Mouse (Mus musculus) kidney, embryonic 15.5 days (tissue): ENCODE measurements around the gene Cdc42ep4. TPM values are rescaled to one million over a fixed set of nuclear protein-coding genes. Genes with fewer than 3 reads are reported as not detected.

ENCODE experiments used
- ATAC-seq: fragments of 200-750 bp; cut with Nextera tagmentation; replicated peaks from 2 replicates; pipeline ENCODE4 v1.8.0; 2017; ENCODE audit warnings: moderate TSS enrichment; ENCODE audit not compliant: low FRiP score
- H3K27ac ChIP-seq: fragments of 300-500 bp; sonication (generic); 2 replicates; pipeline ENCODE4 v1.5.1; 2015; ENCODE audit warnings: mild to moderate bottlenecking, inconsistent platforms
- H3K27me3 ChIP-seq: fragments of 300-500 bp; sonication (generic); 2 replicates; pipeline ENCODE4 v1.6.1; 2015; ENCODE audit warnings: inconsistent platforms
- H3K36me3 ChIP-seq: fragments of 300-500 bp; sonication (generic); 2 replicates; pipeline ENCODE4 v1.6.1; 2015; ENCODE audit warnings: inconsistent platforms
- H3K4me1 ChIP-seq: fragments of 300-500 bp; sonication (generic); 2 replicates; pipeline ENCODE4 v1.6.1; 2015; ENCODE audit warnings: inconsistent platforms
- H3K4me2 ChIP-seq: fragments of 300-500 bp; sonication (generic); 2 replicates; pipeline ENCODE4 v1.6.1; 2015; ENCODE audit warnings: moderate library complexity, mild to moderate bottlenecking, inconsistent platforms
- H3K4me3 ChIP-seq: fragments of 300-500 bp; sonication (generic); replicated peaks from 2 replicates; pipeline ENCODE4 v1.5.1; 2015; ENCODE audit warnings: mild to moderate bottlenecking, inconsistent platforms
- H3K9ac ChIP-seq: fragments of 300-500 bp; sonication (generic); 2 replicates; pipeline ENCODE4 v1.6.1; 2015; ENCODE audit warnings: mild to moderate bottlenecking, inconsistent platforms
- H3K9me3 ChIP-seq: fragments of 300-500 bp; sonication (generic); replicated peaks from 2 replicates; pipeline ENCODE4 v1.6.1; 2016; ENCODE audit warnings: inconsistent platforms
- WGBS: fragments of 180-500 bp; shearing (Covaris S2); methylation state at CpG from one replicate; pipeline ENCODE4 v1.1.7; 2015; ENCODE audit warnings: mixed read lengths; 5-methylcytosine and 5-hydroxymethylcytosine counted together
- polyA plus RNA-seq: library from polyadenylated mRNA; unstranded; fragments of >200 nt; fragmentation: Nextera tagmentation; extraction: Ambion mirVana; gene quantifications from 2 replicates; pipeline ENCODE4 v1.2.1, GENCODE M21; 2015

The Cdc42ep4 gene
- 63.7 and 66.7 TPM in 2 replicates for polyA plus RNA-seq

DNA sequence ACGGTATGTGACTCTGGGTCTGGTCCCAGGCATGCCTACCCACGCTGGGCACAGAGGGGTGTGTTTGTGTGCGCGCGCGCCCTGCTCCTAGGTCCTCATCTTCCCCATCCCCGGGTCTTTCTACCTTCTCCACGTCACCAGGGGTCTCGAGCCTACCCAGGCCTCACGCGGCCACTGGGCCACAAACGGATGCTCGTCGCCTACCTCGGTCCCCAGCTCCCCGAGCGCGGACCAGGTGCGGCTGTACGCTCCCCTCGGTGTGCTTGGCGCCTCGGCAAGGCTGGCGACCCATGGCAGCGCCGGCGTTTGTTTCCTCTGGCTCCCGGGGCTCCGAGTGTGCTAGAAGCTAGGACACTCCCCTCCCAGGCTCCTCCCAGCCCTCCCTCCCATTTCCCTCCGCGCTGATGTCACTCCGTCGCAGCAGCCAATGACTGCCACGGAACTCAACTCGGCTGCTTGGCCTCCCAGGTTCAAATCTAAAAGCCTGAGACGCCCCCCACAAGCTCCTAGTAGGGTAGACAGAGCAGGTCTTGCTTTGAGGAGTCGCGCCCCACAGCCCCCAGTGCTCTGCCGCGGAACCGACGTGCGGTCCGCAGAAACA, at the start of gene Cdc42ep4:
Gene Cdc42ep4, minus strand, starts transcription at position 398 of the 601 bp plus-strand sequence.
- H3K27ac ChIP-seq, result peak within 1 kb of the TSS; percentile 97
- H3K9ac ChIP-seq, result peak within 1 kb of the TSS; percentile 92
- H3K4me1 ChIP-seq, result peaks cover 60% of the 10 kb centered on the region
- under 1% methylated on average over 44 of the region's 44 CpGs for WGBS
- H3K36me3 ChIP-seq, result 0 out of 2 replicates have a peak, but pooled peaks cover 8% of the 10 kb centered on the region
- H3K4me3 ChIP-seq, result peak within 1 kb of the TSS; percentile 79
- H3K9me3 ChIP-seq, result no peaks in the 10 kb centered on the region
- peak within 1 kb of the TSS; percentile 77 for H3K4me2 ChIP-seq
- no peaks in the 10 kb centered on the region for H3K27me3 ChIP-seq
- ATAC-seq, result peak; percentile 87

DNA sequence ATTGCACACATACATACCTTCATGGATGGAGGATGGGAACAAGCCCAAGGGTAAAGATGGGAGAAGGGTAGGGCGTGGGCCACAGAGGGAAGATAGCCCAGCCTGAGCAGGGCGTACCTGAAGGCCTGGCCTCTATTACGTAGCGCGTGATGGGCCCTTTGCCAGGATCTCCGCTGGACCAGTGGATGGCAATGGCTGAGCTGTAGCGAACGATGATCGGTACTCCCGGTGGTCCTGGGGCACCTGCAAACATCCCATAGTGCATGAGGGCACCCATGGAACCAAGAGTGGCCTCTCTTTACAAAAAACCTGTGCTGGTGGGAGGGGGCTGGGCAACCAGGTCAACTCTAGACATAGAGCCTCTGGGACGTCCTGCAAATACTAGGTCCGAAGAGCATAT, 48.3 kb upstream of the Cdc42ep4 start:
- 94% methylated on average over 12 of the region's 12 CpGs for WGBS
- ATAC-seq, result no peak
- Histone ChIP-seq H3K9me3 (no peaks in the 10 kb centered on the region), H3K4me2 (no peak overlapping the region), H3K36me3 (no peaks in the 10 kb centered on the region), H3K27ac (no peak overlapping the region), H3K9ac (no peak overlapping the region), H3K4me1 (peaks cover 57% of the 10 kb centered on the region), H3K4me3 (no peak overlapping the region), H3K27me3 (no peaks in the 10 kb centered on the region)

DNA sequence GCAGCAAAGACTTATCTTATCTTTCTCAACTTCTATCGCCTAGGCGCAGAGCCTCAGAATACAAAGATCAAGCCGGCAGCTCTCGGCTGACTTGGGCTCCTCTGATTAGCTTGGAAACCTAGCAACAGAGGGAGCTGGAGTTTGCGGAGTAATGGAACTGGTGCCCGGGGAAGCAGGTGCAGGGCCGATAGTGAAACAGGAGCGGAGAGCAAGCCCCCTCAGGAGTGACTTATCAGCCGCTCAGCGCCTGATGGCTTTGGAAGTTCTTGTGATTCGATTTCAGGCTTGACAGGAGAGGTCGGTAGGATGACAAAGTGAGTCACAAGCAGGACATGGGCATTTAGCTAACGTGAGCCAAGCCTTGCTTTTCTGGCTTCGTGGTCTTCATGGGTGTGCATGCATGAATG, 47.4 kb upstream of the Cdc42ep4 start:
- no peak overlapping the region for H3K27ac ChIP-seq
- H3K9me3 ChIP-seq, result no peaks in the 10 kb centered on the region
- no peak overlapping the region for H3K9ac ChIP-seq
- peaks cover 57% of the 10 kb centered on the region for H3K4me1 ChIP-seq
- 58% methylated on average over 14 of the region's 14 CpGs for WGBS
- peak overlapping the region; percentile 19; the same call in 1 of the 2 replicates for H3K4me2 ChIP-seq
- no peaks in the 10 kb centered on the region for H3K27me3 ChIP-seq
- no peak for ATAC-seq
- no peaks in the 10 kb centered on the region for H3K36me3 ChIP-seq
- no peak overlapping the region for H3K4me3 ChIP-seq

DNA sequence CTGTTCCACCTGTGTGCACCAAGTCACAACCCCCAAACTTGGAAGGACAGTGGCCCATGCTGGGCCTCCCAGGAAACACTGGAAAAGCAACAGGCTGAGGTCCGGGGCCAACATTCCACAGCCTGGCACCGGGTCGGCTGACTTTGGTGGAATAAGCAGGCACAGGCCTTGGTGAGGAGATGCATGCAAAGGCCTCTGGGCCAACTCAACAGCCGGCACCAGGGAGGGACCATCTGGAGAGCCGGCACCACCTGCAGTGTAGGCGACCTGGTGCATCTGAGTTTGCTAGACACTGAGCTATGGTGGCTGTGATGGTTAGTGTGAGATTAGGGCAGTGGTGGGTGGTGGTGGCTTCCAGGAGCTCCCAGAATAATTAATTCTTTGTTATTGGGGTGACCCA, 46.3 kb upstream of the Cdc42ep4 start:
- no peaks in the 10 kb centered on the region for H3K9me3 ChIP-seq
- H3K9ac ChIP-seq, result no peak overlapping the region
- no peak for ATAC-seq
- no peak overlapping the region for H3K27ac ChIP-seq
- H3K27me3 ChIP-seq, result no peaks in the 10 kb centered on the region
- no peak overlapping the region for H3K4me2 ChIP-seq
- H3K36me3 ChIP-seq, result no peaks in the 10 kb centered on the region
- peaks cover 50% of the 10 kb centered on the region for H3K4me1 ChIP-seq
- no peak overlapping the region for H3K4me3 ChIP-seq
- 69% methylated on average over 6 of the region's 6 CpGs for WGBS

DNA sequence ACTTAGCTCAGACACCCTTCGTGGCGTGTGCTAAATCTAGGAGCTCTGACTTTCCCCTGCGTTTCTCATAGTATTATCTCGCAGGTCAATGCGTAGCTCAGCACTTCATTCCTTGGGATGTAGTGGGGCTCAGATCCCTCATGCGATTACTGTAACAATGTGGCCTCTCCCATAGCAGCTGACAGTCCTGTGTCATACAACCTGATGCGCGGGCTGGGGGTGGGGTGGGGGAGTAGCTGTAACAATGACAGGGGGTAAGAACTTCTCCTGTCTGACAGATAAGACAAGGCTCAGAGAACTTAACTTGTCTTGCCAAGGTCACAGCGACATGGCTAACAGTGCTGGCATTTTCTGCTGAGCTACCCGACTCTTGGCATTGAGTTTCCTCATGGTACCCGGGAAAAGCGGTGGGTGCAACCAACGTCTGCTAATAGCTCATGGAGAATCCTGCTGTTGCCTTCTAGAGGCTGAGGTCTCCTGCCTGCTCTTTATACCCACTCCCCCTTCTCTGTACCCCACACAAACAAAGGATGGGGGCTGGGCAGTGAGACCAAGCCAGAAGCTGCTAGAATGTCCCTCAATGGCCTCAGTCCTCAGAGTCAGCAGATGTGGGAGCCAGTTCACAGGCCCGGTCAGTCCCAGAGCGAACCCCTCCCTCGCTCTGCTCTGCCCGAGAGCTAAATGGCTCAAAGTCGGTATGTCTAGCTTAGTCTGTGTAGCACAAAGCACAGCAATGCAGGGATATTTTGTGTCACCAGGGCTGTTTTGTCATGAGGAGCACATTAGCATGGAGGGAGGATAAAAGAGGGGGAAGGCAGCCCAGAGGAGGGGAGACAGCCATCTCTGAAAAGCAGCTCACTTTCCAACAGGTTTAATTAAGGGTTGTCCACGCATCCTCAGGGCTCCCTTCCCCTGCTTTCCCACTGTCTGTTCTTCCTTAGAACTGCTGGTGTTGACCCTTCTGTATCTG, 45.6 kb upstream of the Cdc42ep4 start:
- 0 out of 2 replicates have a peak overlapping the region, but pooled peaks have one; percentile 16 for H3K27ac ChIP-seq

DNA sequence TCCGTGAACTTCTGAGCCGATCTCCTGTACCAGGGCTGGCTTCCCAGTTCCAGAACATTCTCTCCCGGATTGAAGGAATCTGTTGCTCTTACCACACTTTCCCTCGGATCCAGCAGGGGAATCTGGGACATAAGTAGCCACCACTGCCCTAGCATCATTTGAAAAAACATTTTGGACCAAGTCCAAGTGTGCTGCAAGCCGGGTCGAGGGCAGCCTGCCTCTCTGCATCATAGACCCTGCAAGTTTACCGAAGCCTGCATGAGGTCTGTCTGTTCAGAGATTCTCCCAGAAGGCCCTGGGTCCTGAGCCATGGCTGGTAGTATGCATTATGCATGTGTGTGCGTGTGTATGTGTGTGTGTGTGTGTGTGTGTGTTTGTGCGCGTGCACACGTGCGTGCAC, 44.2 kb upstream of the Cdc42ep4 start:
- H3K27me3 ChIP-seq, result no peaks in the 10 kb centered on the region
- no peak for ATAC-seq
- 83% methylated on average over 12 of the region's 12 CpGs for WGBS
- H3K9ac ChIP-seq, result no peak overlapping the region
- no peak overlapping the region for H3K4me3 ChIP-seq
- H3K36me3 ChIP-seq, result no peaks in the 10 kb centered on the region
- H3K27ac ChIP-seq, result no peak overlapping the region
- H3K9me3 ChIP-seq, result no peaks in the 10 kb centered on the region
- no peak overlapping the region for H3K4me2 ChIP-seq
- peaks cover 45% of the 10 kb centered on the region for H3K4me1 ChIP-seq

More for the DNA sequence above, 45.6 kb upstream of the Cdc42ep4 start:
- Histone ChIP-seq H3K4me1 (peaks cover 43% of the 10 kb centered on the region), H3K27me3 (no peaks in the 10 kb centered on the region), H3K4me2 (no peak overlapping the region), H3K9ac (no peak overlapping the region), H3K36me3 (no peaks in the 10 kb centered on the region), H3K4me3 (no peak overlapping the region), H3K9me3 (no peaks in the 10 kb centered on the region)
- peak; percentile 55; the same call in 1 of the 2 replicates for ATAC-seq
- WGBS, result 49% methylated on average over 19 of the region's 19 CpGs

DNA sequence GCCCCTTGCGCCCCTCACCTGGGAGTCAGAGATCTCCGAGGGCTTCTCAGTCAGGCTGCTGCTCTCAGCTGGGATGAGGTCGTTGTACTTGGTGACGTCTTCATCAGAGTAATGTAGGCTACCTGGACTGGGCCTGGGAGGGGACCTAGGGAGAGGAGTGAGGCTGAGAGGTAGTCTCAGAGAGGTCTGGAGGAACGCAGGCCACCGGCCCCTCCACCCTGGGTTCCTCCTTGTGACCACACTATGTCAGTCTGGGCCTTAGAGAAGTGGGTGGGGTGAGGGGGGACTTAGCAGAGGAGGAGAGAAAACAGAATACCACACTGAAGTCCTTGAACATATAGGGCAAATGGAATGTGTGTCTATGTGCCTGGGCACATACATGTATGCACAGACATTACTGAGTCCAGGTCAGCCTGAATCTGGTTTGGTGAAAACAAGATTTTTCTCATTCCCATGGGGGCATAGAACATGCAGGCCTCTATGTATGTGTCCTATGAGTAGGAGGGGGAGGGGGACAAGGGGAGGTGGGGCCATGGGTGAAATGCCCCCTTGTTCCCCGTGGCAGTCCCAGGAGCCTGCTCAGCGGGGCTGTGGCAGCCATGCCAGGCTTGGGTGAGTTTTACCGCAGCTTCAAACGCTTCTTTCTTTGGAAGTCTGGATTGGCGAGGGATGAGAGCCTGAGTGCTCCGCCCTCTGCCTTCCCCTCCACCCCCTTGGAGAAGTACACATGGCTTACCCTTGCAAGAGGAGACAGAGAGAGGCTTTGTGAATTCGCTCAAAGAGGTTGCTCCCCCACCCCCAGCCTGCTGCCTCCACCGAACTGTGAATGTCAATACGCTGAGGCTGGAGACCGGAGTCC, 39.9 kb upstream of the Cdc42ep4 start:
- Histone ChIP-seq H3K9me3 (no peaks in the 10 kb centered on the region), H3K27ac (peak overlapping the region; percentile 52; the same call in 1 of the 2 replicates), H3K36me3 (no peaks in the 10 kb centered on the region), H3K4me2 (0 out of 2 replicates have a peak overlapping the region, but pooled peaks have one; percentile 10), H3K4me1 (peaks cover 48% of the 10 kb centered on the region), H3K27me3 (no peaks in the 10 kb centered on the region), H3K4me3 (no peak overlapping the region), H3K9ac (no peak overlapping the region)
- 0 out of 2 replicates have a peak, but pooled peaks have one; percentile 25 for ATAC-seq
- WGBS, result 43% methylated on average over 16 of the region's 16 CpGs

DNA sequence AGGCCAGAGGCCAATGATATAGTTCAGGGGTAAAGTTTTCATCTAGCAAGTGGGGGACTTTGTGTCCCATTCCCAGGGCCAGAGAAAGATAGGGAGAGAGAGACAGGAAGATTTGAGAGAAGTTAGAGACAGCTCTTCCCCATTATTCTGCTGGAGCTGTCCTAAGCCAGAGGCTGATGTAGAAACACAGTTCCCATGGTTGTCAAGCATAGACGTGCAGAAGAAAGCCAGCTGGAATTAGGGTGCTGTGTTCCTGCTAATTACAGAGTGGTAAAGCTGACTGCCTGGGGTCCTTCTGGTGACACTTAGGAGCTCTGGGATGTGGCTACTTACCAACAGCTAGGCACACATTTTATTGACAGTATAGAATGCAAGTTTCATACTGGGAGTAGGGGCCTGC, 37.4 kb upstream of the Cdc42ep4 start:
- Histone ChIP-seq H3K36me3 (no peaks in the 10 kb centered on the region), H3K9ac (no peak overlapping the region), H3K4me3 (no peak overlapping the region), H3K4me2 (0 out of 2 replicates have a peak overlapping the region, but pooled peaks have one; percentile 1), H3K9me3 (no peaks in the 10 kb centered on the region), H3K27ac (peak overlapping the region; percentile 81), H3K27me3 (no peaks in the 10 kb centered on the region), H3K4me1 (peaks cover 67% of the 10 kb centered on the region)
- ATAC-seq, result no peak
- 21% methylated on average over 1 of the region's 1 CpGs for WGBS

DNA sequence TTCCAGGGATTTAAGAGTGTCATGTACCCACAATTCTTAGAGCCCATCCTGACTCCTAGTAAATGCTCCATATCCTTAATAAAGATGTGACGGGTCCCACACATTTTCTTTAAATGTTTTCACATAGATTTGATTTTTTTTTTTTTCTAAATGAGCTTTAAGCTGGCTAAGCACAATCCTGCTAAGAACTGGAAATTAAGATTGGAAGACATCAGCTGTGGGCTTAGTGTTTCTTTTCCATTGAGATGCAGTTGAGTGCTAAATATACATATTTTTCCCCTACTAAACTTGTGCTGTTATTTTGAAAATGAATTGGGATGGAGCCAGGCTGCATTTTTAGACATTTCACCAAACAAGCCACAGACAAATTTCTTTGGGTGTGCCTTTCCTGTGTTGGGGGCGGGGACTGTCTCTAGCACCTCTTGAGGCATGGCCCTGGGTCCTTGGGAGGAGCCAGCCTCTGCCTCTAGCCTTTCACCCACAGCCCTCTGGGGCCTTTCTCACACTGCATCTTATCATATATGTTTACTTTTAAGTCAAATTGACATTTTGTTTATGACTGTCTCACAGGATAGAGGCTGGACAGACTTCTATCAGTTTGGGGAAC, 36.6 kb upstream of the Cdc42ep4 start:
- Histone ChIP-seq H3K27me3 (no peaks in the 10 kb centered on the region), H3K4me1 (peaks cover 67% of the 10 kb centered on the region), H3K36me3 (no peaks in the 10 kb centered on the region), H3K27ac (peak overlapping the region; percentile 81), H3K9me3 (no peaks in the 10 kb centered on the region), H3K9ac (no peak overlapping the region), H3K4me2 (peak overlapping the region; percentile 13; the same call in 1 of the 2 replicates), H3K4me3 (no peak overlapping the region)
- 60% methylated on average over 2 of the region's 2 CpGs for WGBS
- ATAC-seq, result 0 out of 2 replicates have a peak, but pooled peaks have one; percentile 1

DNA sequence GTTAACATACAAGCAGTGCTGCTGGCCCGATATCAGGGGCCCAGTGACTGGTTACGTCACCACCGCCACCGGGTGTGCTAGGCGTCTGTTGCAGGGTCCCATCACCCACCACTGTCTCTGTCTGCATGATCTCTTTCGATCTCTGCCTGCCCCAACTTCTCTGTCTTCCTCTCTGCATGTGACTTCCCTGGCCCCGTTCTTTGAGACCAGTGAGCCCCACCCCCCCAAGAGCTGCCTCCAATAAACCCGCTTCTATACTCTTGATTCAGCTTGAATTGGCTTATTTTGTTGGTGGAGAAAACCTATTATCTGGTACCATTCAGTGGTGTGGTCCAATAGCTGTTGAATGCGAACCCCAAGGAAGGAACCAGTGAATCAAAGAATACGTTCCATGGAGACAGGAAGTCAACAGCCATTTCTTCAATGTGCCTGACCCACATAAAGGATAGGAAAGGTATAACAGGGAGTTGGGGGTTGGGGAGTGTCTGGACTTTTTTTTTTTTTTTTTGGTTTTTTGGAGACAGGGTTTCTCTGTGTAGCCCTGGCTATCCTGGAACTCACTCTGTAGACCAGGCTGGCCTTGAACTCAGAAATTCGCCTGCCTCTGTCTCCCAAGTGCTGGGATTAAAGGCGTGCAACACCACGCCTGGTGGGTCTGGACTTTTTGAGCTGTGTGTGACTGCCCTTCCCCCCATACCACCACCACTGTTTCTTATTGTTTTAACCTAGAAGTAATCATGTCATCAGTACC, 35.9 kb upstream of the Cdc42ep4 start:
- peak overlapping the region; percentile 81 for H3K27ac ChIP-seq

More for the DNA sequence above, 35.9 kb upstream of the Cdc42ep4 start:
- no peak overlapping the region for H3K4me2 ChIP-seq
- no peak overlapping the region for H3K4me3 ChIP-seq
- H3K27me3 ChIP-seq, result no peaks in the 10 kb centered on the region
- no peak for ATAC-seq
- H3K4me1 ChIP-seq, result peaks cover 67% of the 10 kb centered on the region
- H3K9me3 ChIP-seq, result no peaks in the 10 kb centered on the region
- WGBS, result 85% methylated on average over 13 of the region's 13 CpGs
- no peaks in the 10 kb centered on the region for H3K36me3 ChIP-seq
- no peak overlapping the region for H3K9ac ChIP-seq
